Mouse (Mus musculus): Measurements from ENCODE around the gene Yipf3. TPM values are rescaled to one million over a fixed set of nuclear protein-coding genes. Genes with fewer than 3 reads are reported as not detected.

The Yipf3 gene
- polyA plus RNA-seq, 1 experiment: 78.3 TPM

DNA sequence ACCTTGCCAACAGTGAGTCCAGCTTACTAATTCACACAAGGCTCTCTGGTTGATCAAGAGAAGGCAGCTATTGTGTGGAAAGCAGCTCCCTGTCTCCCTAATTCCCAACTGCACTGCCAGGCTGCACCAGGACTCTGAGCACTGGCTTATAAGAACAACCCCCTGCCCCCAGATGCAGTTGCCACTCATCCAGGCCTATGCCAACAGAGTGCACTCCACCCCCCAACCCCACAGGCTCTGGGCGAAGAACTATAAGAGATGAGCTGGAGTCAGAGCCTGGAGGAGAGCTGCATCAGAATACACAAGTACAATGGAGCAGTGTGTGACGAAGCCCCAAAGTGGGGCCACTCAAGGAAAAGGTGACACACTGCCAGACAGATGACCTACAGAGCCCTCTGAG, 24.2 kb downstream of the Yipf3 start:
- no peaks in the 10 kb centered on the region for H3K27me3 ChIP-seq (ENCODE audit: control insufficient read depth, insufficient read depth, insufficient read length)
- H3K79me2 ChIP-seq (ENCODE audit: control insufficient read depth, insufficient read depth): peaks cover 87% of the 10 kb centered on the region
- peaks cover 73% of the 10 kb centered on the region for H3K79me3 ChIP-seq (ENCODE audit: low read depth)
- H3K4me3 ChIP-seq (ENCODE audit: insufficient read depth, poor library complexity, severe bottlenecking): no peak overlapping the region
- no peak overlapping the region for H3ac ChIP-seq (ENCODE audit: control insufficient read depth, insufficient read length, low read depth)
- TF ChIP-seq MYOD1 (IDR thresholded peaks at IDR 0.05; ENCODE audit: control insufficient read depth, insufficient read length, low read depth): peak; percentile 45
- no peak for TF ChIP-seq MAX (IDR thresholded peaks at IDR 0.05)
- peaks cover 43% of the 10 kb centered on the region for H3K36me3 ChIP-seq (ENCODE audit: control insufficient read depth, insufficient read depth)

DNA sequence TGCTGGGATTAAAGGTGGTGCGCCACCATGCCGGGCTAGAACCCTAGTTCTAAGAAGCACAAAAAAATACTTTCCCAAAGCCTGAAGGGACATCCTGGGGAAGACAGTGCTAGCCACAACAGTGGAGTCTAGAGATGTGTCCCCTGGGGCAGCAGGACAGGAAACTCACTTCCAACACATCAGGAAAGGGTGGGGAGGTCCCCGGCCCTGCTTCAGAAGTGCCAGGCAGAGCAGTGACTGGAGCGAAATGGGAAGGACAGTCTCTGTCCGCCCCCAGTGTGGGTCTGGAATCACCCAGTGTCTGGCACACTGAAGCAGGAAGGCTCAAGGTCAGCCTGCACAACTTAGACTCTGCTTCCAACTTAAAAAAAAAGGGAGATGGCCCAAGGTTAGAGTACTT, 24.8 kb downstream of the Yipf3 start:
- peak; percentile 19 for TF ChIP-seq MAX (IDR thresholded peaks at IDR 0.05)
- TF ChIP-seq MYOD1 (IDR thresholded peaks at IDR 0.05; ENCODE audit: control insufficient read depth, insufficient read length, low read depth): no peak
- Histone ChIP-seq H3K79me2 (ENCODE audit: control insufficient read depth, insufficient read depth) (peaks cover 85% of the 10 kb centered on the region), H3K79me3 (ENCODE audit: low read depth) (peaks cover 71% of the 10 kb centered on the region), H3K36me3 (ENCODE audit: control insufficient read depth, insufficient read depth) (peaks cover 40% of the 10 kb centered on the region), H3K27me3 (ENCODE audit: control insufficient read depth, insufficient read depth, insufficient read length) (no peaks in the 10 kb centered on the region), H3K4me3 (ENCODE audit: insufficient read depth, poor library complexity, severe bottlenecking) (no peak overlapping the region), H3ac (ENCODE audit: control insufficient read depth, insufficient read length, low read depth) (peak overlapping the region; percentile 5)

DNA sequence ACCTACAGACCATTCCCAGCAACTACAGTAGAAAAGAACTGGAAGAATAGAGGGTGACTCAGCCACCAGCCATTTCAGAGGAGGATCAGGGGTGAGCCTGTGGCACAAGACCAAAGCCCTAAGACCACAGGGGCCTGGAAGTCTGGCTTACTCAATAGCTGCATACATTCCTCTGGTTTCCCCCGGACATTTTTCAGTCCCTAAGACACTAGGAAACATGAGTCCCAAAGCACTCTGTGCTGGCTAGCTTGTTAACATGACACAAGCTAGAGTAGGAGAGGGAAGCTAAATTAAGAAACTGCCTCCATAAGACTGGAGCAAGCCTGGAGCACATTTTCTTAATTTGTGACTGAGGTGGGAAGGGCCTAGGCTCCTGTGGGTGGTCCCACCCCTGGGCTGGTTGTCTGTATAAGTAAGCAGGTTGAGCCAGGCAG, 25.9 kb downstream of the Yipf3 start:
- Histone ChIP-seq H3K36me3 (ENCODE audit: control insufficient read depth, insufficient read depth) (peaks cover 45% of the 10 kb centered on the region), H3K79me3 (ENCODE audit: low read depth) (peaks cover 61% of the 10 kb centered on the region), H3K79me2 (ENCODE audit: control insufficient read depth, insufficient read depth) (peaks cover 83% of the 10 kb centered on the region)

DNA sequence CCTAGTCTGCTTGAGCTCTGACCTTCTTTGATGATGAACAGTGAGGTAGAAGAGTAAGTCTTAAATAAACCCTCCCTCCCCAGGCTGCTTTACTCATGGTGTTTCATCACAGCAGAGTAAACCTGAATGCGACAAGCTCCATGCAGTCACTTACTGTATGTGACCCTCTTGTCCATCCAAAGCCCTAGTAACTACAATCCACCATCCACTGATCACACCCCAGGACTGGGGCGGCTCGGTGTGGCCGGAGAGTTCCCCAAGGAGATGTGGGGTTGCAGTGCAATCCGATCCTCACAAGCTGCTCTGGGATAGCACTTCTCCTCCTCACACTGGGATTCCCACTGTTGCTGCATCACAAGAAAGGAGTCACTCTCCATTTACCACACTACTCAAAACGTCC, 26.6 kb downstream of the Yipf3 start:
- H3K79me3 ChIP-seq (ENCODE audit: low read depth): peaks cover 61% of the 10 kb centered on the region
- H3K4me3 ChIP-seq (ENCODE audit: insufficient read depth, poor library complexity, severe bottlenecking): no peak overlapping the region
- TF ChIP-seq MAX (IDR thresholded peaks at IDR 0.05): no peak
- no peak for TF ChIP-seq MYOD1 (IDR thresholded peaks at IDR 0.05; ENCODE audit: control insufficient read depth, insufficient read length, low read depth)
- TF ChIP-seq USF1 (IDR thresholded peaks at IDR 0.05; ENCODE audit: low read depth): no peak
- TF ChIP-seq CEBPB (IDR thresholded peaks at IDR 0.05; ENCODE audit: low read depth): no peak
- no peak for TF ChIP-seq MYOG (IDR thresholded peaks at IDR 0.05; ENCODE audit: control insufficient read depth, extremely low read depth, insufficient read length)
- TF ChIP-seq CTCF (IDR thresholded peaks at IDR 0.05; ENCODE audit: control insufficient read depth, insufficient read depth, insufficient read length): no peak
- no peak for TF ChIP-seq FOSL1 (IDR thresholded peaks at IDR 0.05; ENCODE audit: insufficient read depth, low read length, poor library complexity, severe bottlenecking)
- peaks cover 83% of the 10 kb centered on the region for H3K79me2 ChIP-seq (ENCODE audit: control insufficient read depth, insufficient read depth)
- H3K36me3 ChIP-seq (ENCODE audit: control insufficient read depth, insufficient read depth): peaks cover 48% of the 10 kb centered on the region
- H3ac ChIP-seq (ENCODE audit: control insufficient read depth, insufficient read length, low read depth): peak overlapping the region; percentile 36
- H3K27me3 ChIP-seq (ENCODE audit: control insufficient read depth, insufficient read depth, insufficient read length): no peaks in the 10 kb centered on the region

More for the DNA sequence above, 25.9 kb downstream of the Yipf3 start:
- Histone ChIP-seq H3K4me3 (ENCODE audit: insufficient read depth, poor library complexity, severe bottlenecking) (no peak overlapping the region), H3ac (ENCODE audit: control insufficient read depth, insufficient read length, low read depth) (no peak overlapping the region), H3K27me3 (ENCODE audit: control insufficient read depth, insufficient read depth, insufficient read length) (no peaks in the 10 kb centered on the region)
- TF ChIP-seq FOSL1 (IDR thresholded peaks at IDR 0.05; ENCODE audit: insufficient read depth, low read length, poor library complexity, severe bottlenecking) (peak; percentile 82), MAX (IDR thresholded peaks at IDR 0.05) (peak; percentile 11), MYOD1 (IDR thresholded peaks at IDR 0.05; ENCODE audit: control insufficient read depth, insufficient read length, low read depth) (no peak), USF1 (IDR thresholded peaks at IDR 0.05; ENCODE audit: low read depth) (no peak), CEBPB (IDR thresholded peaks at IDR 0.05; ENCODE audit: low read depth) (peak; percentile 90)

DNA sequence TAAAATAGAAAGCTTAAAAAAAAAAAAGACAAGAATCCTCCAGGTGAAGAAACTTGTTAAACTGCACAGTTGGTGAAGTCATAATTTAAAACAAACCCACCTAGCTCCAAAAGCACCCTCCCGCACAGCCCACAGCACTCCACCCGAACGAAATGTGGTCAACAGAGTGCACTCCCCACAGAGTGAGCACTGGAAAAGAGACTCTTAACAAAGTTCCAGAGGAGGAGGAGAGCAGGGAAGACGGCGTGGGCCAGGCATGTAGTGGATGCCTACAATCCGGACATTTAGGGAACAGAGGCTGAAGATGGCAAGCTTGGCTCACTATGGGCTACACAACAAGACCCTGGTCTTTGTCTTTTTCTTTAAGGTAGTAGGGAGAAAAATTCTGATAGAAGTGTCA, 27.2 kb downstream of the Yipf3 start:
- H3K79me3 ChIP-seq (ENCODE audit: low read depth): peaks cover 64% of the 10 kb centered on the region
- no peak for TF ChIP-seq FOSL1 (IDR thresholded peaks at IDR 0.05; ENCODE audit: insufficient read depth, low read length, poor library complexity, severe bottlenecking)
- no peak for TF ChIP-seq MAX (IDR thresholded peaks at IDR 0.05)
- no peak for TF ChIP-seq CTCF (IDR thresholded peaks at IDR 0.05; ENCODE audit: control insufficient read depth, insufficient read depth, insufficient read length)
- no peak for TF ChIP-seq CEBPB (IDR thresholded peaks at IDR 0.05; ENCODE audit: low read depth)
- H3K79me2 ChIP-seq (ENCODE audit: control insufficient read depth, insufficient read depth): peaks cover 83% of the 10 kb centered on the region
- peak overlapping the region; percentile 31 for H3ac ChIP-seq (ENCODE audit: control insufficient read depth, insufficient read length, low read depth)
- H3K36me3 ChIP-seq (ENCODE audit: control insufficient read depth, insufficient read depth): peaks cover 53% of the 10 kb centered on the region
- no peak overlapping the region for H3K4me3 ChIP-seq (ENCODE audit: insufficient read depth, poor library complexity, severe bottlenecking)
- no peaks in the 10 kb centered on the region for H3K27me3 ChIP-seq (ENCODE audit: control insufficient read depth, insufficient read depth, insufficient read length)

DNA sequence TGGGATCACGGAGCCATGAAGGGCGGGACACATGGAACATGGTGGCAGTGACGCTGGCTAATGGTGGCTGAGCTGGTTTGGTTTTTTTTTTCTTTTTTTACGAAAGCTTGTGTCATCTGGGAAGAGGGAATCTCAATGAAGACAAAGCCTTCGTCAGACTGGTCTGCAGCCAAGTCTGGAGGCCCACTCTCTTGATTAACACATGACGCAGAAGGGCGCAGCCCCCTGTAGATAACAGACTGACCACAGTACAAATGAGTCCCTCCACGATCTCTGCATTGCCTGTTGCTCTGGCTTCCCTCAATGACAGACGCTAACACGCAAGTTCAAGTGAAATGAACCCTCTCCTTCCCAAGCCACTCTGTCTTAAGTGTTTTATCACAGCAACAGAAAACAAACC, 27.6 kb downstream of the Yipf3 start:
- Histone ChIP-seq H3K79me3 (ENCODE audit: low read depth) (peaks cover 65% of the 10 kb centered on the region), H3K36me3 (ENCODE audit: control insufficient read depth, insufficient read depth) (peaks cover 53% of the 10 kb centered on the region), H3ac (ENCODE audit: control insufficient read depth, insufficient read length, low read depth) (no peak overlapping the region), H3K27me3 (ENCODE audit: control insufficient read depth, insufficient read depth, insufficient read length) (no peaks in the 10 kb centered on the region), H3K79me2 (ENCODE audit: control insufficient read depth, insufficient read depth) (peaks cover 83% of the 10 kb centered on the region), H3K4me3 (ENCODE audit: insufficient read depth, poor library complexity, severe bottlenecking) (no peak overlapping the region)
- TF ChIP-seq CEBPB (IDR thresholded peaks at IDR 0.05; ENCODE audit: low read depth) (no peak), FOSL1 (IDR thresholded peaks at IDR 0.05; ENCODE audit: insufficient read depth, low read length, poor library complexity, severe bottlenecking) (no peak), CTCF (IDR thresholded peaks at IDR 0.05; ENCODE audit: control insufficient read depth, insufficient read depth, insufficient read length) (no peak), USF1 (IDR thresholded peaks at IDR 0.05; ENCODE audit: low read depth) (peak; percentile 7), MYOD1 (IDR thresholded peaks at IDR 0.05; ENCODE audit: control insufficient read depth, insufficient read length, low read depth) (no peak)
